Mouse (Mus musculus) cerebellum, postnatal 4 days (tissue): ENCODE data around the gene Dnajc5g.
A peak's percentile ranks its signal among the peaks of the same experiment; 100 is the strongest.

Experiments
- DNase-seq, 2 experiments: peaks; one replicate each; pipeline ENCODE4 v3.0.0; 2022; ENCODE audit warnings: low spot score in 2 of 2, mixed read lengths in 1 of 2

The Dnajc5g gene

GRCm38 (mm10) chr5:31108000-31108490 is 2.0 kb downstream of the Dnajc5g start, which contains the start of gene Slc30a3:
Gene Slc30a3 (minus strand): TSS chr5:31108237.
- DNase-seq: no peak

DNA sequence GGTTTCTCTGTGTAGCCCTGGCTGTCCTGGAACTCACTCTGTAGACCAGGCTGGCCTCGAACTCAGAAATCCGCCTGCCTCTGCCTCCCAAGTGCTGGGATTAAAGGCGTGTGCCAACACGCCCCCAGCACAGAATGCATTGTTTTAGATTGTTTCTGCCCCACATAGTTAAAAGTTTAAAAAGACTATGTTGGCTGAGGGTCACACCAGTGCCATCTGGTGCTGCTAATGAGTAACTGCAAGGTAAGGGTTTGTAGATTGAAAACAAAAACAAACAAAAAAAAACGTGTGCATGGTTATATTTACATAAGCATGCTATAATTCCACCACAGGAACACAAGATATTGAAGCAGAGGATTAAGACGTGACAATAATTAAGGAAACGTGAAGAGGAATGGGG is 4.7 kb downstream of the Dnajc5g start:
- no peak for DNase-seq

- no peak for DNase-seq
Measured at GRCm38 (mm10) chr5:31116354-31116753, 10.3 kb downstream of the Dnajc5g start, which contains the start of gene Trim54. Gene Trim54 (plus strand): TSS chr5:31116712.

GRCm38 (mm10) chr5:31116912-31117311 is 10.8 kb downstream of the Dnajc5g start:
- DNase-seq: no peak

DNA sequence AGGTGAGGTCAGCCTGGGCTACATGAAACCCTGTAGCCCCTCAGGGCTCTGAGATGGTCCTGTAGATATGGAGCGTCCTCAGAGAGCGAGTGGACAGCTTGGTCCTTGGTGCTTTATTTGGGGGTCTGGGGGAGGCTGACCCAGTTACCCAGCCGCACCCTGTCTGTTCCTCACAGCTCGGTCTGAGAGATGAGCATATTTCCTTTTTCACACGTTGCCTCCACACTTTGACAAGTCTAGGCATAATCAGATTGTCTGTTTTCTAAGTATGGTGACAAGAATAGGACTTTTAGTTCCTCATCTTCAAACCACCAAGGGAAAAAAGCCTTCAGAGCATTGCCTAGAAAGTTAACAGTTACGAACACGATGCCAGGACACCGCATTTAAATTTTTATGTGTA is 15.0 kb downstream of the Dnajc5g start:
- no peak for DNase-seq

DNA sequence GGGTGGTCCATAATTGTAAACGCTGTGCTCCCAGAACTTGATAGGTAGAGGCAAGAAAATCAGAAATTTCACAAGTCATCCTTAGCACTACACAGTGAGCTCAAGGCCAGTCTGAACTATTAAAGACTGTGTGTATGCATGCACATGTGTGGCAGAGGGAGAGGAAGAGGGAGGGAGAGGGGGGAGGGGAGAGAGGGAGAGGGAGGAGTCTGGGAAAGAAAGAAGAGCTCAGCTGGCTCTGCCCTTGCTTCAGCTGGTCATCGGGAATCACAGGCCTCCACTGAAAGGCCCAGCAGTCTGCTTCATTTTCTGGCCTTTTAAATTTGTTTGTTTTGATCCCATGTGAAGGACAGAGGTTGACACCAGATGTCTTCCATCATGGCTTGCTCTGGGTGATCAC is 17.4 kb downstream of the Dnajc5g start:
- DNase-seq: no peak

DNA sequence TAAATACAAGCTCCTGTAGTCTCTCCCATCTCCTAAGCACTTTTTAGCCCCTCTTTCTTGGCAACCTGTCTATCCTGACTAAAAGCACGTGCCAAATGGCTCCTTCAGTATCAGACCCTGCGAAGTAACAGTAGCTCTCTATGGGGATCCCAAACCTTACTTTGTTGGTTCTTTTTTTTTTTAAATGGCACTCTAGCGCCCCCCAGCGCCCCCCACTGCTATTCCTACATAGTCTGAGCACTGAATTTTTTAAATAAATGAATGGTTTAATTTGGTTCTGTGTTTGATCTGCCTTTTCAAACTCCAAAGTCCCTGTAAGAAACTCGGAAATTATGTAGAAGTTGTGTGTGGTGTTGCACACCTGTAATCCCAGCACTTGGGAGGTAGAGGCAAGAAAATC is 20.0 kb downstream of the Dnajc5g start:
- DNase-seq: no peak

- DNase-seq: no peak
Measured at GRCm38 (mm10) chr5:31136730-31137424, 30.8 kb downstream of the Dnajc5g start.

GRCm38 (mm10) chr5:31137658-31138057 is 31.6 kb downstream of the Dnajc5g start:
- no peak for DNase-seq

DNA sequence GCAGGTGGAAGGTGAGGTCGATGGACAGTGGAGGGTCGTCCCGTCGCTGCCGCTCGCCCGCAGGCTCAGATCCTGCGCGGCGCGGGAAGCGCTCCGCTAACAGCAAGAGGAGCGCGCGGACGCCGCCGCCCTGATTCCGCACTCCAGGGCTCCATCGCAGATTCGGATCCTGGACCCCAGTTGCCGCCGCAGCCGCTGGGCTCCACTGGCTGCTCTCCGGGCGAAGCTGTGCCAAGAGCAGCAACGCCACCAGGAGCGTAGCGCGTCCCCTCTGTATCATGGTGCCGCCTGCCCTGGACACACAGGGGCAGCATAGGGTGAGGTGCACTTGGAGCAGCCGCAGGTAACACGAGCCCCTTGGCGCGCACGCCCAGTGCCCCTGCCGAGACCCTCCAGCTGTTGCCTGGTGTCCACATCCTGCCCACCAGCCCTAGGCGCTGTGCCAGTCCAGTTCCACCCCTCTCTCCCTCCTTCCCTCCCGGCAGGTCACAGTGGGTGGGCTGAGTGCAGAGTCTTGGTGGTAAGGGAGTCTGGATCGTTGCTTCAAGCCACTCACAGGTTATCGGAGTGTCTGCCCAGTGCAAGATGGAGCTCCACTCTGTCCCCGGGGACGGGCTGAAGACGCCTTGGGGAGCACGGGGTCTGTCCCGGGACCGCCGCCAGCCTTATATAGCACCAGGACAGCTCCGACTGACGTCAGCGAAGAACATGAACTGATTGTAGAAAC is 32.3 kb downstream of the Dnajc5g start, which contains the start of gene Ucn:
TSS of gene Ucn (minus strand) at position 589 of the 727 bp plus-strand sequence.
- no peak for DNase-seq

GRCm38 (mm10) chr5:31138968-31139425 is 32.9 kb downstream of the Dnajc5g start:
- DNase-seq: no peak

- DNase-seq: no peak
Measured at GRCm38 (mm10) chr5:31149781-31150180, 43.7 kb downstream of the Dnajc5g start.

DNA sequence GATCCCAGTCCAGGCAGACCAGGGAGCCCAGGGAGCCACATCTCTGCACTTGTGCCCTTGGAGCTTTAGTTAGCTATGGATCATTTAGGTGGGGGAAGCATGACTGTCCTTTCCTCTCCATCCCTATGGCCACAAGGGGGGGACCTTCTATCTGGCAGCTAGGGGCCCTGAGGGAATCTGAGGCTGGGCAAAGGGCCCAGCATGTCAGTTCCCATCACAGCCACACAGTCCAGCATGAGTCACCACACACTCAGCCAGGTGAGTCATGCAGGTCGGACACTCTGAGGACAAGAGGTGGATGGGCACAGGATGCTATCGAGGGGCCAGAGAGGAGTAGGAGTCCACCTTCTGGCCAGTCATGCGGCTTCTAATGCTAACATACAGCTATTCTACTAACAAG is 45.7 kb downstream of the Dnajc5g start:
- no peak for DNase-seq

GRCm38 (mm10) chr5:31153516-31154151 is 47.5 kb downstream of the Dnajc5g start:
- DNase-seq: no peak

GRCm38 (mm10) chr5:31154152-31154553 is 48.1 kb downstream of the Dnajc5g start, which contains the start of gene Mpv17:
Gene Mpv17 (minus strand): TSS chr5:31154251.
- DNase-seq: peak; percentile 45 to 73
